Mouse (Mus musculus) limb, embryonic 10.5 days (tissue): Measurements from ENCODE around the gene Caskin2. TPM values are rescaled to one million over a fixed set of nuclear protein-coding genes. Genes with fewer than 3 reads are reported as not detected.
"Not testable (repeated sequence)": the region's sequence is repeated elsewhere in the genome, so short reads cannot be mapped to it uniquely, and the experiment has no call there.

Experiments
- DNase-seq: peaks from one replicate; pipeline ENCODE4 v3.0.0-alpha.2; 2017; ENCODE audit warnings: low spot score
- H3K27ac ChIP-seq: fragments of 300-500 bp; sonication (generic); 2 replicates; pipeline ENCODE4 v1.5.1; 2016; ENCODE audit warnings: mild to moderate bottlenecking
- H3K27me3 ChIP-seq: fragments of 300-500 bp; sonication (generic); 2 replicates; pipeline ENCODE4 v1.6.1; 2016; ENCODE audit warnings: low read depth, mild to moderate bottlenecking; ENCODE audit not compliant: poor library complexity, severe bottlenecking
- H3K36me3 ChIP-seq: fragments of 300-500 bp; sonication (generic); 2 replicates; pipeline ENCODE4 v1.6.1; 2016; ENCODE audit warnings: mild to moderate bottlenecking, moderate library complexity
- H3K4me1 ChIP-seq: fragments of 300-500 bp; sonication (generic); 2 replicates; pipeline ENCODE4 v1.6.1; 2016
- H3K4me3 ChIP-seq: fragments of 300-500 bp; sonication (generic); 2 replicates; pipeline ENCODE4 v1.5.1; 2016; ENCODE audit warnings: mild to moderate bottlenecking, moderate library complexity
- H3K9me3 ChIP-seq: fragments of 300-500 bp; sonication (generic); replicated peaks from 2 replicates; pipeline ENCODE4 v1.6.1; 2016; ENCODE audit warnings: mild to moderate bottlenecking
- WGBS: fragments of 180-500 bp; shearing (Covaris S2); methylation state at CpG from one replicate; pipeline ENCODE4 v1.1.7; 2016; 5-methylcytosine and 5-hydroxymethylcytosine counted together
- microRNA-seq: library from miRNA; unstranded; fragments of <30 nt; microRNA quantifications from one replicate; pipeline ENCODE4, GENCODE M21; 2017
- polyA plus RNA-seq: library from polyadenylated mRNA; unstranded; fragments of >200 nt; fragmentation: Nextera tagmentation; extraction: Ambion mirVana; gene quantifications from 2 replicates; pipeline ENCODE4 v1.2.1, GENCODE M21; 2016

Gene Caskin2
- polyA plus RNA-seq, 1 experiment from 2014 or later, result 18.1 TPM

DNA sequence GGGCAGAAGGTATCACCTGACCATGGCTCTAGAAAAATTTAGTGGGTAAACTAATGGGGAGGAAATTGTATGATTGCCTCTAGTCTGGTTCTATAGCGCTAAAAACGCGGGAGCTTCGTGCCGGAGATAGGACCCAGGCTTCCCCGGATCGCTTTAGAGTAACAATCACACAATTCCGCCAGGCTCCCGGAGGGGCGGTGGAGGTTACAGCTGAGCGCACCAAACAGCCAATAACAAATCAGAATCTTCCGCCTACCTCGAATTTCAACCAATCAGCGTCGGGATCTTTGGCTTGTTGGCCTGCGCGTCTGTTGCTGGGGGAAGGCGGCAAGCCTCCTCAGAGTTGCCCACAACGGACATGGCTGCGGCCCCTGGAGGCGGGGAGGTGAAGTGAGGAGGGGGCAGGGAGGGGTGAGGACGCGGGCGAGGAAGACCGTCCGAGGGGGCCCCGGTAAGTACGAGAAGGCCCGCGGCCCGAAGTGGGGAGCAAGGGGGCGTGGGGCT lies 48.3 kb downstream of the Caskin2 start, which contains the start of gene Tmem94:
TSS of gene Tmem94 (plus strand) at position 331 of the 504 bp plus-strand sequence.
- Histone ChIP-seq H3K36me3 (peaks cover 14% of the 10 kb centered on the region), H3K27ac (peak within 1 kb of the TSS; percentile 98), H3K9me3 (no peaks in the 10 kb centered on the region), H3K4me3 (peak within 1 kb of the TSS; percentile 87), H3K27me3 (no peaks in the 10 kb centered on the region), H3K4me1 (peaks cover 21% of the 10 kb centered on the region)
- WGBS, result under 1% methylated on average over 32 of the region's 32 CpGs
- DNase-seq, result peak; percentile 99

DNA sequence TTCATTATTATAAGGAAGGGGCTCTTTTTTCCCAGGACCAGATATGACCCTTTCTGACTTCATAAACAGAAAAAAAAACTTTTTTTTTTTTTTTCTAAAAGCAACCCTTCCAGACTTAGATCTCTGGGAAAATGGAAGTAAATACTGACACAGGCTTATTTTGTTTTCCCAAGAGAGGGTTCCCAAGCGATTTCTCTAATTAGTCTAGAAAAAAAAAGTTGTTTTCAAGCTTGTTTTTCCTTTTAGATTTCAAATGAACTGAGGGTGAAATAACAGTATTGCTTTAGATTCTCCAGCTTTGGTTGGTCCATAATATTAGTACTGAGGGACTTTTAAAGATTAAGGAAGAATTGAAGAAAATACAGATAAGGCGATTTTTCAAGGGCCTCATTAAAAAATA lies 48.7 kb downstream of the Caskin2 start:
- peak overlapping the region; percentile 98 for H3K27ac ChIP-seq
- no peak for DNase-seq
- no peaks in the 10 kb centered on the region for H3K27me3 ChIP-seq
- H3K36me3 ChIP-seq, result peaks cover 12% of the 10 kb centered on the region
- H3K4me1 ChIP-seq, result peaks cover 16% of the 10 kb centered on the region
- 44% methylated on average over 2 of the region's 2 CpGs for WGBS
- H3K4me3 ChIP-seq, result peak overlapping the region; percentile 87
- H3K9me3 ChIP-seq, result no peaks in the 10 kb centered on the region

GRCm38 (mm10) chr11:115762176-115762575 lies 51.3 kb downstream of the Caskin2 start:
- DNase-seq, H3K36me3 ChIP-seq: not testable (repeated sequence)
- WGBS, result 95% methylated on average over 7 of the region's 7 CpGs

DNA sequence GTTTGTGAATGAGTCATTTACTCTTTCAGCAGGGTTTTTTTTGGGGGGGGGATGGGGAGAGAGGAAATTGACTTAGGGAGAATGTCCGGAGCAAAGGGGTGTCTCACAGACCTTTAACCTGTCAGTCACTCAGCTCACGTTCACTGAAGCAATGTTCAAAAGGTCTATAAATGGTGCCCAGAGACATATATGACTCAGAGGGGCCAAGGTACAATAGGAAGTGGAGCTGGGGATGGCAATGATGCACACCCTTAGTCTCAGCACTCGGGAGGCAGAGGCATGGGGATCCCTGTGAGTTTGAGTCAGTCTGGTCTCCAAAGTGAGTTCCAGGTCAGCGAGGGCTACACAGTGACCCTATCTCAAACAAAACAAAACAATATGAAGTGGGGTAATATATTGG lies 60.0 kb downstream of the Caskin2 start:
- no peak for DNase-seq
- Histone ChIP-seq H3K27me3 (no peaks in the 10 kb centered on the region), H3K9me3 (no peaks in the 10 kb centered on the region), H3K4me1 (no peaks in the 10 kb centered on the region), H3K36me3 (no peaks in the 10 kb centered on the region), H3K27ac (no peak overlapping the region), H3K4me3 (no peak overlapping the region)
- WGBS, result 74% methylated on average over 4 of the region's 4 CpGs

More at GRCm38 (mm10) chr11:115762176-115762575, 51.3 kb downstream of the Caskin2 start:
- not testable (repeated sequence) for H3K27ac ChIP-seq, H3K27me3 ChIP-seq, H3K9me3 ChIP-seq, H3K4me3 ChIP-seq
- H3K4me1 ChIP-seq, result peaks cover 12% of the 10 kb centered on the region

- no peak for DNase-seq
- no peaks in the 10 kb centered on the region for H3K27me3 ChIP-seq
- 85% methylated on average over 7 of the region's 7 CpGs for WGBS
- no peaks in the 10 kb centered on the region for H3K4me1 ChIP-seq
- no peak overlapping the region for H3K4me3 ChIP-seq
- no peaks in the 10 kb centered on the region for H3K9me3 ChIP-seq
- no peak overlapping the region for H3K27ac ChIP-seq
- no peaks in the 10 kb centered on the region for H3K36me3 ChIP-seq
Measured at GRCm38 (mm10) chr11:115752653-115753052, 60.8 kb downstream of the Caskin2 start.

GRCm38 (mm10) chr11:115751725-115752124 lies 61.7 kb downstream of the Caskin2 start:
- WGBS, result 66% methylated on average over 2 of the region's 2 CpGs
- 0 out of 2 replicates have a peak, but pooled peaks cover 5% of the 10 kb centered on the region for H3K4me1 ChIP-seq

DNA sequence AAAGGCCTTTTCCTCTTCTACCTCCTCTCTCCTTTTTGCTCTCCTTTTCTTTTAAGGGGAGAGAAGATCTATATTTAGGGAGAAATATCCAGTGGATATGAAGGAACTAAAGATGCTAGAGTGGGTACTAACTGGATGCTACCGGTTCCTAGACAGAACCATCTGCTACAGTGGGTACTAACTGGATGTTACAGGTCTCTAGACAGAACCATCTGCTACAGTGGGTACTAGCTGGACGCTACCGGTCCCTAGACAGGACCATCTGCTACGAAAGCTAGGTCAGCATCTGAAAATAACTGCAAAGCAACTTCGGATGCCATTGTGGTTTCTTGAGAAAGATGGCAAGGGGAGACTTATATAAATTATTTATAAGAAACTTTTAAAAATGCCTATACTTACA lies 63.6 kb downstream of the Caskin2 start:
- Histone ChIP-seq H3K4me3 (no peak overlapping the region), H3K4me1 (0 out of 2 replicates have a peak, but pooled peaks cover 5% of the 10 kb centered on the region), H3K27ac (no peak overlapping the region), H3K36me3 (no peaks in the 10 kb centered on the region), H3K9me3 (no peaks in the 10 kb centered on the region), H3K27me3 (no peaks in the 10 kb centered on the region)
- WGBS, result 89% methylated on average over 5 of the region's 5 CpGs
- DNase-seq, result no peak

More at GRCm38 (mm10) chr11:115751725-115752124, 61.7 kb downstream of the Caskin2 start:
- Histone ChIP-seq H3K36me3 (no peaks in the 10 kb centered on the region), H3K4me3 (no peak overlapping the region), H3K27me3 (no peaks in the 10 kb centered on the region), H3K9me3 (no peaks in the 10 kb centered on the region), H3K27ac (no peak overlapping the region)
- no peak for DNase-seq

Small RNA genes lying within 50 kb of the gene (microRNA-seq; reads per million reads assigned to microRNA genes)
- not detected for gene Mir5621

Other genes with a start within 250 kb of the Caskin2 start
- gene Nup85, start 249.2 kb downstream of the Caskin2 start, polyA plus RNA-seq, result 257 and 275 TPM in 2 replicates
- 108 and 120 TPM in 2 replicates for gene Mrps7, start 209.7 kb downstream of the Caskin2 start, polyA plus RNA-seq
- 30.8 and 34.9 TPM in 2 replicates for gene Gga3, start 209.6 kb downstream of the Caskin2 start, polyA plus RNA-seq
- 16.2 and 18.2 TPM in 2 replicates for gene Mif4gd, start 200.7 kb downstream of the Caskin2 start, polyA plus RNA-seq
- 27.2 and 27.8 TPM in 2 replicates for gene Slc25a19, start 185.3 kb downstream of the Caskin2 start, polyA plus RNA-seq
- 77.2 and 87.8 TPM in 2 replicates for gene Grb2, start 105.0 kb downstream of the Caskin2 start, polyA plus RNA-seq
- gene Tmem94, start 48.2 kb downstream of the Caskin2 start, polyA plus RNA-seq, result 30.6 and 37.7 TPM in 2 replicates
- gene Tsen54, start 1.1 kb upstream of the Caskin2 start, polyA plus RNA-seq, result 42.5 and 48.8 TPM in 2 replicates
- 11.2 and 12.3 TPM in 2 replicates for gene Llgl2, start 10.4 kb upstream of the Caskin2 start, polyA plus RNA-seq
- gene Myo15b, start 44.8 kb upstream of the Caskin2 start, polyA plus RNA-seq, result 0.05 and 0.18 TPM in 2 replicates
- 1.7 and 2.0 TPM in 2 replicates for gene Smim5, start 86.3 kb upstream of the Caskin2 start, polyA plus RNA-seq
- 1.0 and 1.1 TPM in 2 replicates for gene Smim6, start 98.4 kb upstream of the Caskin2 start, polyA plus RNA-seq
- gene Sap30bp, start 119.6 kb upstream of the Caskin2 start, polyA plus RNA-seq, result 47.9 and 52.2 TPM in 2 replicates
- gene Recql5, start 119.8 kb upstream of the Caskin2 start, polyA plus RNA-seq, result 30.4 and 34.6 TPM in 2 replicates
- 0.90 and 1.6 TPM in 2 replicates for gene Itgb4, start 161.1 kb upstream of the Caskin2 start, polyA plus RNA-seq
- 243 and 283 TPM in 2 replicates for gene Galk1, start 199.1 kb upstream of the Caskin2 start, polyA plus RNA-seq
- gene H3f3b, start 214.3 kb upstream of the Caskin2 start, polyA plus RNA-seq, result 1,754 and 1,985 TPM in 2 replicates
- gene Unk, start 216.7 kb upstream of the Caskin2 start, polyA plus RNA-seq, result 46.1 and 53.2 TPM in 2 replicates